Mouse (Mus musculus): ENCODE measurements around the gene Banp. TPM values are rescaled to one million over a fixed set of nuclear protein-coding genes. Genes with fewer than 3 reads are reported as not detected.
A peak's percentile ranks its signal among the peaks of the same experiment; 100 is the strongest.

The Banp gene
- total and polyA plus RNA-seq, 3 experiments, result 19.2 to 28.4 TPM; not detected in 1

- peaks cover 2 to 9% of the 10 kb centered on the region in 2 experiments for H3K36me3 ChIP-seq (ENCODE audit: control insufficient read depth in 1 of 2, insufficient read depth in 2 of 2, low read length in 2 of 2)
- peak overlapping the region; percentile 69 for H3K9ac ChIP-seq (ENCODE audit: control insufficient read depth, low read depth, low read length, poor library complexity, severe bottlenecking)
- peak overlapping the region; percentile 95 for H3K27ac ChIP-seq (ENCODE audit: control insufficient read depth, low read depth, low read length)
- DNase-seq (ENCODE audit: low read depth, low spot score), result peak; percentile 89
- H3K27me3 ChIP-seq (ENCODE audit: control insufficient read depth in 1 of 2, insufficient read depth in 2 of 2, low read length in 2 of 2), result no peaks in the 10 kb centered on the region
- peaks cover 28% of the 10 kb centered on the region for H3K79me2 ChIP-seq (ENCODE audit: control insufficient read depth, insufficient read depth, low read length, poor library complexity)
- no peaks in the 10 kb centered on the region for H3K9me3 ChIP-seq (replicated peaks; ENCODE audit: insufficient read depth, low read length)
- H3K4me3 ChIP-seq (ENCODE audit: control insufficient read depth in 1 of 2, insufficient read depth in 1 of 2, low read depth in 2 of 2, low read length in 2 of 2), result peak overlapping the region; percentile 60 to 62; a peak in 3 of 4 replicates
- H3K4me1 ChIP-seq (ENCODE audit: control insufficient read depth in 1 of 2, insufficient read depth in 2 of 2, low read length in 2 of 2), result peaks cover 8 to 15% of the 10 kb centered on the region in 2 experiments
- TF ChIP-seq ZKSCAN1 (IDR thresholded peaks at IDR 0.05; ENCODE audit: low read depth, low read length) (no peak), TCF12 (IDR thresholded peaks at IDR 0.05; ENCODE audit: low read depth, low read length) (peak; percentile 88), MYB (IDR thresholded peaks at IDR 0.05; ENCODE audit: low read depth, low read length) (peak; percentile 88), CTCF (IDR thresholded peaks at IDR 0.05 in 2 of 3, conservative IDR thresholded peaks at IDR 0.05 in 1 of 3; ENCODE audit: control insufficient read depth in 1 of 3, insufficient read depth in 1 of 3, low read depth in 2 of 3, low read length in 3 of 3, poor library complexity in 1 of 3, severe bottlenecking in 1 of 3) (peak; percentile 40 to 94 (median 66)), ELF1 (IDR thresholded peaks at IDR 0.05; ENCODE audit: low read depth, low read length) (peak; percentile 19; the same call in 1 of the 2 replicates), POLR2AphosphoS5 (IDR thresholded peaks at IDR 0.05; ENCODE audit: borderline replicate concordance, low read depth, low read length) (no peak), TBP (IDR thresholded peaks at IDR 0.05; ENCODE audit: low read depth, low read length) (0 out of 2 replicates have a peak, but pooled peaks have one; percentile 33), SMC3 (IDR thresholded peaks at IDR 0.05; ENCODE audit: low read depth, low read length) (peak; percentile 71), HCFC1 (IDR thresholded peaks at IDR 0.05; ENCODE audit: low read depth, low read length) (0 out of 2 replicates have a peak, but pooled peaks have one; percentile 40), GABPA (IDR thresholded peaks at IDR 0.05; ENCODE audit: low read depth, low read length) (no peak), ZC3H11A (IDR thresholded peaks at IDR 0.05; ENCODE audit: low read depth, low read length) (peak; percentile 74), ZNF384 (IDR thresholded peaks at IDR 0.05; ENCODE audit: low read depth, low read length) (peak; percentile 64; the same call in 1 of the 2 replicates), TAL1 (IDR thresholded peaks at IDR 0.05; ENCODE audit: low read length) (no peak), NELFE (IDR thresholded peaks at IDR 0.05; ENCODE audit: low read depth, low read length) (no peak), MAZ (IDR thresholded peaks at IDR 0.05; ENCODE audit: low read depth, low read length) (peak; percentile 90), SIN3A (IDR thresholded peaks at IDR 0.05; ENCODE audit: low read length) (peak; percentile 82), RAD21 (IDR thresholded peaks at IDR 0.05; ENCODE audit: low read depth, low read length) (peak; percentile 88), RCOR1 (IDR thresholded peaks at IDR 0.05; ENCODE audit: low read depth, low read length) (peak; percentile 80), BHLHE40 (IDR thresholded peaks at IDR 0.05; ENCODE audit: borderline replicate concordance, low read depth, low read length) (peak; percentile 91), KAT2A (conservative IDR thresholded peaks at IDR 0.05; ENCODE audit: low read depth, low read length) (no peak), GATA1 (IDR thresholded peaks at IDR 0.05; ENCODE audit: low read depth, low read length) (peak; percentile 89), EP300 (IDR thresholded peaks at IDR 0.05; ENCODE audit: low read depth in 1 of 2, low read length in 2 of 2) (peak; percentile 81 to 93; a peak in 3 of 4 replicates), CHD1 (IDR thresholded peaks at IDR 0.05; ENCODE audit: low read depth, low read length) (no peak), CHD2 (IDR thresholded peaks at IDR 0.05; ENCODE audit: low read length) (no peak), UBTF (IDR thresholded peaks at IDR 0.05; ENCODE audit: borderline replicate concordance, insufficient read depth, low read depth, low read length) (no peak), POLR2A (IDR thresholded peaks at IDR 0.05; ENCODE audit: control insufficient read depth in 1 of 2, insufficient read depth in 1 of 2, low read depth in 1 of 2, low read length in 2 of 2, poor library complexity in 1 of 2) (peak in 1 of 2 experiments; percentile 46; a peak in 1 of 4 replicates), ETS1 (IDR thresholded peaks at IDR 0.05; ENCODE audit: low read depth, low read length) (peak; percentile 85), MEF2A (IDR thresholded peaks at IDR 0.05; ENCODE audit: extremely low read depth, insufficient replicate concordance, low read depth, low read length, poor library complexity, severe bottlenecking) (peak; percentile 50; the same call in 1 of the 2 replicates), MAFK (IDR thresholded peaks at IDR 0.05; ENCODE audit: borderline replicate concordance, low read depth, low read length) (no peak), USF2 (IDR thresholded peaks at IDR 0.05; ENCODE audit: borderline replicate concordance in 1 of 2, insufficient read depth in 1 of 2, low read depth in 1 of 2, low read length in 2 of 2) (no peak)
These were observed 39.9 kb upstream of the Banp start for GRCm38 (mm10) chr8:121909663-121910062.
